In the genomic region with DNA sequence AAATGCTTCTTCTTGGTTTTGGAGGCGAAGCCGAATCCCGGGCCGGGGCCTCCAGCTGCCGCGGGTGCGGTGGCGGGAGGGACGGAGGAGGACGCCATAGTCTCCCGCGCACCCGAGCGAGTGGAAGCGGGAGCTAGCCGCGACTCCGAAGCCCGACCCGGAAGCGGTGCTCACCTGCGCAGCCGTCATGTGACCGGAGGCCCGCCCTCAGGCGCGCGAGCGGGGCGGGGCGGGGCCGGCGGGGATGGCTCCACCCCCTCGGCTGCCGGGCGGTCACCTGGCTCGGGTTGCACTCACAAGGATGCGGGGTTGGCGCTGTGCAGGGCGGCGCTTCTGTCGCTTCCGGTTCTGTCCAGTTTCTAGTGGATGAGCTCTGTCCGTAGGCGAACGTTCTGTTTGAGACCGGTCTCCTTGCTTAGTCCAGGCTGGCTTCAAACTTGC, we compare ENCODE assay signal across 8 mouse cellular contexts. TPM values are rescaled to one million over a fixed set of nuclear protein-coding genes. Genes with fewer than 3 reads are reported as not detected.
DNase-seq lines count a peak whose midpoint lies in the region; ATAC-seq and TF ChIP-seq lines count a peak whose summit lies in the region.

A gene (minus strand): TSS at position 172 of the 441 bp plus-strand sequence.

- peak; percentile 98 for ATAC-seq in forebrain, embryonic 14.5 days
- ATAC-seq in neural tube, embryonic 15.5 days (ENCODE audit: low FRiP score) = peak; percentile 96

- in situ Hi-C loops in ES-E14 (cut with MboI; ENCODE audit: low sequenced_read_pairs in 2 of 2, unreplicated experiment in 2 of 2) = no loop called here

- peak within 1 kb of the TSS; percentile 75 for H3K4me2 ChIP-seq in forebrain, embryonic 14.5 days (ENCODE audit: low read length)
- H3K4me2 ChIP-seq in neural tube, embryonic 15.5 days = peak within 1 kb of the TSS; percentile 95

- WGBS in forebrain, embryonic 14.5 days = 2% methylated on average over 43 of the region's 47 CpGs
- under 1% methylated on average over 47 of the region's 47 CpGs for WGBS in large intestine, adult 2 months
- WGBS in neural tube, embryonic 15.5 days = under 1% methylated on average over 44 of the region's 47 CpGs

- peaks cover 9 to 11% of the 10 kb centered on the region in 2 experiments; a peak in 3 of 4 replicates for H3K4me1 ChIP-seq in ES-E14 (ENCODE audit: control insufficient read depth in 2 of 2, insufficient read depth in 2 of 2, low read length in 2 of 2, poor library complexity in 1 of 2)
- peaks cover 6% of the 10 kb centered on the region for H3K4me1 ChIP-seq in forebrain, embryonic 14.5 days (ENCODE audit: control insufficient read depth, insufficient read depth, low read length)
- peaks cover 22% of the 10 kb centered on the region for H3K4me1 ChIP-seq in neural tube, embryonic 15.5 days

- peak within 1 kb of the TSS; percentile 87 to 90 for H3K4me3 ChIP-seq in ES-E14 (ENCODE audit: insufficient read depth in 1 of 2, low read depth in 1 of 2, low read length in 2 of 2, poor library complexity in 1 of 2, severe bottlenecking in 1 of 2)
- H3K4me3 ChIP-seq in forebrain, embryonic 14.5 days (ENCODE audit: low read depth, low read length) = peak within 1 kb of the TSS; percentile 70
- H3K4me3 ChIP-seq in neural tube, embryonic 15.5 days (replicated peaks) = peak within 1 kb of the TSS; percentile 90

- H3K9ac ChIP-seq in ES-E14 (ENCODE audit: insufficient read depth, low read depth, low read length, poor library complexity, severe bottlenecking) = peak within 1 kb of the TSS; percentile 87
- H3K9ac ChIP-seq in forebrain, embryonic 14.5 days (ENCODE audit: low read length) = peak within 1 kb of the TSS; percentile 81
- H3K9ac ChIP-seq in neural tube, embryonic 15.5 days (replicated peaks) = peak within 1 kb of the TSS; percentile 72

- intact Hi-C loops in heart, postnatal 10 days (cut with DNase I) = loop anchor here (5.0 kb wide), 1 partner anchor 34 kb away; no protein-coding TSS in a partner anchor

- DNase-seq in ES-E14 (ENCODE audit: low read depth, low spot score) = peak; percentile 83
- DNase-seq in cerebellum, adult 11-12 months = peak; percentile 94
- peak; percentile 83 for DNase-seq in forebrain, embryonic 14.5 days (ENCODE audit: low spot score)
- peak; percentile 89 to 92 for DNase-seq in heart, postnatal 10 days
- DNase-seq in large intestine, adult 2 months (ENCODE audit: low read depth, low spot score) = peak; percentile 60
- DNase-seq in lung, adult 18-20 months = peak; percentile 93 to 94
- peak; percentile 96 for DNase-seq in testis, postnatal 10 days (ENCODE audit: low spot score)

- no peaks in the 10 kb centered on the region for H3K27me3 ChIP-seq in forebrain, embryonic 14.5 days (replicated peaks; ENCODE audit: control insufficient read depth, insufficient read depth, low read length)
- no peaks in the 10 kb centered on the region for H3K27me3 ChIP-seq in neural tube, embryonic 15.5 days (replicated peaks)

- peaks cover 19% of the 10 kb centered on the region for H3K36me3 ChIP-seq in ES-E14 (ENCODE audit: control insufficient read depth, insufficient read depth, low read length, poor library complexity, severe bottlenecking)
- peaks cover 18% of the 10 kb centered on the region for H3K36me3 ChIP-seq in forebrain, embryonic 14.5 days (ENCODE audit: control insufficient read depth, insufficient read depth, low read length)
- H3K36me3 ChIP-seq in neural tube, embryonic 15.5 days = peaks cover 14% of the 10 kb centered on the region

- H3K9me3 ChIP-seq in ES-E14 (ENCODE audit: control insufficient read depth, insufficient read depth, low read depth, low read length) = no peaks in the 10 kb centered on the region
- no peaks in the 10 kb centered on the region for H3K9me3 ChIP-seq in forebrain, embryonic 14.5 days (replicated peaks; ENCODE audit: control insufficient read depth, low read length)
- no peaks in the 10 kb centered on the region for H3K9me3 ChIP-seq in neural tube, embryonic 15.5 days (replicated peaks)

- peak within 1 kb of the TSS; percentile 64 for H3K27ac ChIP-seq in ES-E14 (ENCODE audit: insufficient read depth, low read depth, low read length, poor library complexity, severe bottlenecking)
- 0 out of 2 replicates have a peak within 1 kb of the TSS, but pooled peaks have one; percentile 44 for H3K27ac ChIP-seq in forebrain, embryonic 14.5 days (ENCODE audit: low read depth, low read length)
- peak within 1 kb of the TSS; percentile 61 for H3K27ac ChIP-seq in neural tube, embryonic 15.5 days (replicated peaks)

TF ChIP-seq in ES-E14, 5 proteins besides CTCF, POLR2A, EP300 and RAD21:
- TF ChIP-seq HCFC1 (IDR thresholded peaks at IDR 0.05; ENCODE audit: borderline replicate concordance, insufficient read depth, low read length) = no peak; the same call in 1 of the 2 replicates
- no peak for TF ChIP-seq ZC3H11A (IDR thresholded peaks at IDR 0.05; ENCODE audit: borderline replicate concordance, low read depth, low read length)
- TF ChIP-seq MAFK (IDR thresholded peaks at IDR 0.05; ENCODE audit: insufficient read depth, low read depth, low read length) = no peak
- TF ChIP-seq ZNF384 (IDR thresholded peaks at IDR 0.05; ENCODE audit: low read depth, low read length) = no peak
- TF ChIP-seq CHD2 (IDR thresholded peaks at IDR 0.05; ENCODE audit: low read depth, low read length) = no peak

RNA-seq across cellular contexts. Expression of the gene that starts here (rescaled TPM):
- 41.7 and 47.4 TPM in 2 replicates for total RNA-seq in ES-E14 (2012; rRNA removed)
- 15.3 and 17.4 TPM in 2 replicates for polyA plus RNA-seq in forebrain, embryonic 14.5 days (2014; fragmentation: Nextera tagmentation; extraction: Ambion mirVana)
- 10 to 100 TPM; 26.4 to 28.7 TPM for total RNA-seq in heart, postnatal 10 days (2021)
- 38.9 and 42.6 TPM in 2 replicates for polyA plus RNA-seq in large intestine, adult 2 months (2012; rRNA removed)
- 19.8 and 23.0 TPM in 2 replicates for polyA plus RNA-seq in neural tube, embryonic 15.5 days (2015; fragmentation: Nextera tagmentation; extraction: Ambion mirVana)

Comparison
In these comparisons a context has a peak if more than half of its experiments do, and no peak if none do; other contexts are left out.
1. Peak in every context shown above with its lines: DNase-seq, ATAC-seq, H3K4me3 ChIP-seq and H3K27ac ChIP-seq.